In the genomic region with DNA sequence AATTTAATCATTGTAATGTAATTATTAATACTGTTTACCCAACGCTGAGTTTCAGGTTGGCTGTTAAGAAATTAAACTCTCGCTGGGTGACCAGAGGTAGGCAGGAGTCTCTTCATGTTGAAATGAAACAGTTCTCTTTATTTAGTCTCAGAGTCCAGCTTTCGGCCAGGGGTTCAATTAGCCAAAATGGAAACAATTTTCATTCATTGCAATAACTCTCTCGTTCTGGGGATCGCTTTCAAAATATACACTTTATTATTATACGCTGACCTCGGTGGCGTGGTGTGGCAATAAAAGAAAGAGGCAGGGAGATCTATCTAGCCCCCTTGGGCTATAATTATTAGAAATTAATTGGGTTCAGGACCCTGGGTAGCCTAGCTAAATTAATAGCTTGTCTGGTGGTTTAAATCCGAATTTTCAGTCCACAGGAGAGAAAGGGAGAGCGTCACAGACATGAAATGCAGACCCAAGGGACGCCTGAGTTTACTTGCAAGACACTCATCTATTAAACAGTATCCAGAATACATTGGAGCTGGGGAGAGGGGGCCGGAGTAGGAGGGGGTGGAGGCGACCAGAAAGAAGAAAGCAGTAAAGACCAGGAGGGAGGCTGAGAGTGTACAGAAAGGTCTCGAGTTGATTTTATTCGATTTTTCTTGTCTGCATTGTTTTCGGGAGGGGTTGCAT, we compare ENCODE assay signal across 8 mouse cellular contexts. TPM values are rescaled to one million over a fixed set of nuclear protein-coding genes. Genes with fewer than 3 reads are reported as not detected.
DNase-seq lines count a peak whose midpoint lies in the region; ATAC-seq lines count a peak whose summit lies in the region.

No protein-coding gene starts in this region.

- no peaks in the 10 kb centered on the region for H3K9me3 ChIP-seq in heart, embryonic 13.5 days
- H3K9me3 ChIP-seq in embryonic facial prominence, embryonic 12.5 days = no peaks in the 10 kb centered on the region
- H3K9me3 ChIP-seq in hindbrain, embryonic 16.5 days (ENCODE audit: control insufficient read depth, low read length) = no peaks in the 10 kb centered on the region
- no peaks in the 10 kb centered on the region for H3K9me3 ChIP-seq in midbrain, embryonic 15.5 days

- DNase-seq in heart, adult 9 months (ENCODE audit: low spot score in 2 of 2) = no peak
- no peak for DNase-seq in adrenal gland, postnatal 4 days (ENCODE audit: low spot score in 2 of 2)
- DNase-seq in adrenal gland, postnatal 36 days = no peak
- no peak for DNase-seq in ovary, adult 18-20 months (ENCODE audit: low spot score)

- peak overlapping the region; percentile 82 for H3K9ac ChIP-seq in heart, embryonic 13.5 days
- peak overlapping the region; percentile 55; the same call in 1 of the 2 replicates for H3K9ac ChIP-seq in embryonic facial prominence, embryonic 12.5 days
- no peak overlapping the region for H3K9ac ChIP-seq in hindbrain, embryonic 16.5 days (ENCODE audit: low read depth, low read length)
- H3K9ac ChIP-seq in midbrain, embryonic 15.5 days = no peak overlapping the region

- peak overlapping the region; percentile 56 for H3K4me3 ChIP-seq in heart, embryonic 13.5 days
- peak overlapping the region; percentile 36 for H3K4me3 ChIP-seq in embryonic facial prominence, embryonic 12.5 days
- H3K4me3 ChIP-seq in hindbrain, embryonic 16.5 days (ENCODE audit: low read length) = no peak overlapping the region
- no peak overlapping the region; the same call in 1 of the 2 replicates for H3K4me3 ChIP-seq in midbrain, embryonic 15.5 days

- peak overlapping the region; percentile 74 for H3K4me2 ChIP-seq in heart, embryonic 13.5 days
- peak overlapping the region; percentile 84 for H3K4me2 ChIP-seq in embryonic facial prominence, embryonic 12.5 days (replicated peaks)
- H3K4me2 ChIP-seq in hindbrain, embryonic 16.5 days (ENCODE audit: low read length) = peak overlapping the region; percentile 60
- peak overlapping the region; percentile 81 for H3K4me2 ChIP-seq in midbrain, embryonic 15.5 days

- no peaks in the 10 kb centered on the region for H3K36me3 ChIP-seq in heart, embryonic 13.5 days
- no peaks in the 10 kb centered on the region for H3K36me3 ChIP-seq in embryonic facial prominence, embryonic 12.5 days
- H3K36me3 ChIP-seq in hindbrain, embryonic 16.5 days (ENCODE audit: control insufficient read depth, insufficient read depth, low read length) = no peaks in the 10 kb centered on the region
- H3K36me3 ChIP-seq in midbrain, embryonic 15.5 days (replicated peaks) = no peaks in the 10 kb centered on the region

- WGBS in heart, embryonic 13.5 days = 12% methylated on average over 16 of the region's 16 CpGs
- 3% methylated on average over 16 of the region's 16 CpGs for WGBS in embryonic facial prominence, embryonic 12.5 days
- 6% methylated on average over 16 of the region's 16 CpGs for WGBS in hindbrain, embryonic 16.5 days
- WGBS in midbrain, embryonic 15.5 days = 7% methylated on average over 16 of the region's 16 CpGs

- ATAC-seq in heart, embryonic 13.5 days (ENCODE audit: extremely low read depth, insufficient number of reproducible peaks, low FRiP score, low TSS enrichment) = no peak
- ATAC-seq in embryonic facial prominence, embryonic 12.5 days (ENCODE audit: insufficient number of reproducible peaks, insufficient read depth, low FRiP score, low TSS enrichment) = no peak
- ATAC-seq in hindbrain, embryonic 16.5 days = no peak
- ATAC-seq in midbrain, embryonic 15.5 days (replicated peaks) = no peak

- H3K4me1 ChIP-seq in heart, embryonic 13.5 days = peaks cover 36% of the 10 kb centered on the region
- 0 out of 2 replicates have a peak, but pooled peaks cover 6% of the 10 kb centered on the region for H3K4me1 ChIP-seq in embryonic facial prominence, embryonic 12.5 days
- H3K4me1 ChIP-seq in hindbrain, embryonic 16.5 days (ENCODE audit: control insufficient read depth, insufficient read depth, low read depth, low read length) = peaks cover 20% of the 10 kb centered on the region
- peaks cover 40% of the 10 kb centered on the region for H3K4me1 ChIP-seq in midbrain, embryonic 15.5 days

- peaks cover 81% of the 10 kb centered on the region for H3K27me3 ChIP-seq in heart, embryonic 13.5 days (replicated peaks)
- peaks cover 24% of the 10 kb centered on the region for H3K27me3 ChIP-seq in embryonic facial prominence, embryonic 12.5 days
- peaks cover 38% of the 10 kb centered on the region for H3K27me3 ChIP-seq in hindbrain, embryonic 16.5 days (replicated peaks; ENCODE audit: control insufficient read depth, insufficient read depth, low read length)
- H3K27me3 ChIP-seq in midbrain, embryonic 15.5 days (replicated peaks) = peaks cover 57% of the 10 kb centered on the region

- H3K27ac ChIP-seq in heart, embryonic 13.5 days (replicated peaks) = peak overlapping the region; percentile 72
- H3K27ac ChIP-seq in embryonic facial prominence, embryonic 12.5 days = no peak overlapping the region
- no peak overlapping the region for H3K27ac ChIP-seq in hindbrain, embryonic 16.5 days (ENCODE audit: low read depth, low read length)
- H3K27ac ChIP-seq in midbrain, embryonic 15.5 days = no peak overlapping the region

RNA-seq across cellular contexts. Expression of a gene that starts 34.4 kb away (rescaled TPM):
- 21.0 and 22.4 TPM in 2 replicates for polyA plus RNA-seq in heart, embryonic 13.5 days (2015; fragmentation: Nextera tagmentation; extraction: Ambion mirVana)
- 37.4 and 39.6 TPM in 2 replicates for polyA plus RNA-seq in embryonic facial prominence, embryonic 12.5 days (2016; fragmentation: Nextera tagmentation; extraction: Ambion mirVana)
- polyA plus RNA-seq in hindbrain, embryonic 16.5 days (2015; fragmentation: Nextera tagmentation; extraction: Ambion mirVana) = 7.0 and 7.9 TPM in 2 replicates
- polyA plus RNA-seq in midbrain, embryonic 15.5 days (2015; fragmentation: Nextera tagmentation; extraction: Ambion mirVana) = 4.4 and 5.2 TPM in 2 replicates
- total RNA-seq in adrenal gland, postnatal 4 days (2021) = 10 to 100 TPM; 14.7 to 41.9 TPM
- total RNA-seq in adrenal gland, postnatal 36 days (2021) = 1 to 10 TPM; 6.4 TPM

Comparison
In these comparisons a context has a peak if more than half of its experiments do, and no peak if none do; other contexts are left out.
1. H3K4me3 ChIP-seq: peak in heart, embryonic 13.5 days (single experiment) and embryonic facial prominence, embryonic 12.5 days (single experiment); none in hindbrain, embryonic 16.5 days (single experiment) and midbrain, embryonic 15.5 days (single experiment).
2. H3K9ac ChIP-seq: peak in heart, embryonic 13.5 days (single experiment) and embryonic facial prominence, embryonic 12.5 days (single experiment); none in hindbrain, embryonic 16.5 days (single experiment) and midbrain, embryonic 15.5 days (single experiment).
3. Peak in every context shown above with its lines, with median percentiles within 50 percentile points of each other: H3K4me2 ChIP-seq.